In genomic region chr17:79364749-79365450, GRCm38 (mm10) we compare ENCODE assay signal across 14 mouse cellular contexts. TPM values are rescaled to one million over a fixed set of nuclear protein-coding genes. Genes with fewer than 3 reads are reported as not detected.
A peak's percentile ranks its signal among the peaks of the same experiment; 100 is the strongest.
DNase-seq lines count a peak whose midpoint lies in the region; ATAC-seq and TF ChIP-seq lines count a peak whose summit lies in the region.
"Had no signal": no experiment of that assay in that cellular context is flagged by ENCODE, and none has a peak within 500 bp of the region (broad histone marks: within the 10 kb centered on the region; RNA-seq: fewer than 3 reads in every experiment).

No protein-coding gene starts in this region.

- no peak overlapping the region for H3K4me2 ChIP-seq in intestine, embryonic 16.5 days (ENCODE audit: low read depth, low read length)
- peak overlapping the region; percentile 61 for H3K4me2 ChIP-seq in liver, postnatal 0 days (ENCODE audit: low read depth, low read length)
- H3K4me2 ChIP-seq: forebrain, embryonic 15.5 days; heart, embryonic 13.5 days; midbrain, embryonic 11.5 days; neural tube, embryonic 15.5 days had no signal

- TF ChIP-seq CTCF in liver, postnatal 0 days (IDR thresholded peaks at IDR 0.05; ENCODE audit: low read depth): no peak

- 43% methylated on average over 5 of the region's 5 CpGs for WGBS in intestine, embryonic 16.5 days
- 42% methylated on average over 5 of the region's 5 CpGs for WGBS in liver, postnatal 0 days (ENCODE audit: insufficient replicate concordance)

- TF ChIP-seq EP300 in liver, postnatal 0 days (IDR thresholded peaks at IDR 0.05; ENCODE audit: low read depth): peak; percentile 97

- H3K4me3 ChIP-seq in intestine, embryonic 16.5 days (ENCODE audit: low read length): no peak overlapping the region
- peak overlapping the region; percentile 12; the same call in 1 of the 2 replicates for H3K4me3 ChIP-seq in liver, postnatal 0 days (ENCODE audit: low read depth, low read length)
- H3K4me3 ChIP-seq: forebrain, embryonic 15.5 days; heart, embryonic 13.5 days; neural tube, embryonic 15.5 days had no signal

- H3K4me1 ChIP-seq in intestine, embryonic 16.5 days (ENCODE audit: control insufficient read depth, insufficient read depth, low read length): no peaks in the 10 kb centered on the region
- H3K4me1 ChIP-seq in liver, postnatal 0 days (ENCODE audit: insufficient read depth): peaks cover 17% of the 10 kb centered on the region
- H3K4me1 ChIP-seq: forebrain, embryonic 15.5 days; neural tube, embryonic 15.5 days had no signal

- DNase-seq in ES-CJ7 (ENCODE audit: low read depth, low spot score) (peak; percentile 97), WW6 (ENCODE audit: low read depth, low spot score) (peak; percentile 48)
- peak; percentile 27 for DNase-seq in liver, postnatal 0 days
- no peak for DNase-seq in layer of hippocampus, adult 11-12 months (ENCODE audit: low spot score)
- DNase-seq in left cerebral cortex, adult 18-20 months (ENCODE audit: low spot score in 2 of 2): no peak
- DNase-seq in urinary bladder, postnatal 25 days (ENCODE audit: low spot score): no peak
- DNase-seq: adrenal gland, postnatal 36 days; cerebellum, postnatal 14 days; layer of hippocampus, postnatal 36 days had no signal

- H3K27me3 ChIP-seq in intestine, embryonic 16.5 days (replicated peaks; ENCODE audit: control insufficient read depth, insufficient read depth, low read length): no peaks in the 10 kb centered on the region
- H3K27me3 ChIP-seq in liver, postnatal 0 days (ENCODE audit: insufficient read depth, low read length): no peaks in the 10 kb centered on the region
- H3K27me3 ChIP-seq: forebrain, embryonic 15.5 days; heart, embryonic 13.5 days; neural tube, embryonic 15.5 days had no signal

- no peak overlapping the region for H3K27ac ChIP-seq in intestine, embryonic 16.5 days (ENCODE audit: low read length)
- peak overlapping the region; percentile 9; the same call in 1 of the 2 replicates for H3K27ac ChIP-seq in liver, postnatal 0 days (ENCODE audit: low read depth)
- H3K27ac ChIP-seq: forebrain, embryonic 15.5 days; heart, embryonic 13.5 days; neural tube, embryonic 15.5 days had no signal

- no peaks in the 10 kb centered on the region for H3K36me3 ChIP-seq in intestine, embryonic 16.5 days (ENCODE audit: control insufficient read depth, insufficient read depth, low read length)
- H3K36me3 ChIP-seq in liver, postnatal 0 days (replicated peaks; ENCODE audit: insufficient read depth, low read length): no peaks in the 10 kb centered on the region
- H3K36me3 ChIP-seq: forebrain, embryonic 15.5 days; heart, embryonic 13.5 days; neural tube, embryonic 15.5 days had no signal

- no peaks in the 10 kb centered on the region for H3K9me3 ChIP-seq in intestine, embryonic 16.5 days (ENCODE audit: control insufficient read depth, low read length)
- no peaks in the 10 kb centered on the region for H3K9me3 ChIP-seq in liver, postnatal 0 days (ENCODE audit: low read length)
- H3K9me3 ChIP-seq: forebrain, embryonic 15.5 days; heart, embryonic 13.5 days; neural tube, embryonic 15.5 days had no signal

- ATAC-seq in intestine, embryonic 16.5 days: 0 out of 2 replicates have a peak, but pooled peaks have one; percentile 46
- peak; percentile 69 for ATAC-seq in liver, postnatal 0 days
- ATAC-seq: forebrain, embryonic 15.5 days had no signal

- H3K9ac ChIP-seq in intestine, embryonic 16.5 days (ENCODE audit: low read depth, low read length): no peak overlapping the region
- no peak overlapping the region for H3K9ac ChIP-seq in liver, postnatal 0 days (replicated peaks)
- H3K9ac ChIP-seq: forebrain, embryonic 15.5 days; heart, embryonic 13.5 days; neural tube, embryonic 15.5 days had no signal

RNA-seq across cellular contexts. Expression of gene Cdc42ep3, which starts 10.0 kb away (rescaled TPM):
- polyA plus RNA-seq in intestine, embryonic 16.5 days (2015; fragmentation: Nextera tagmentation; extraction: Ambion mirVana): 34.3 and 41.7 TPM in 2 replicates
- 32.7 and 32.9 TPM in 2 replicates for polyA plus RNA-seq in liver, postnatal 0 days (2015; fragmentation: Nextera tagmentation; extraction: Ambion mirVana)
- total RNA-seq in left cerebral cortex, adult 18-20 months (2021): 10 to 100 TPM; 16.4 to 17.8 TPM

Comparison
In these comparisons a context has a peak if more than half of its experiments do, and no peak if none do; other contexts are left out.
1. DNase-seq: peak in ES-CJ7 (single experiment), WW6 (single experiment) and liver, postnatal 0 days (single experiment); none in layer of hippocampus, adult 11-12 months (single experiment), left cerebral cortex, adult 18-20 months (0 of 2) and urinary bladder, postnatal 25 days (single experiment).